Mouse (Mus musculus): ENCODE results near the gene Ctsw.
A peak's percentile ranks its signal among the peaks of the same experiment; 100 is the strongest.

The Ctsw gene

GRCm38 (mm10) chr19:5487768-5488550, 19.7 kb upstream of the Ctsw start, which contains the start of gene Mus81:
Mus81 (minus strand) TSS chr19:5488402.
- DNase-seq (ENCODE audit: low read depth): peak; percentile 98

GRCm38 (mm10) chr19:5486771-5487170, 18.5 kb upstream of the Ctsw start:
- no peak for DNase-seq (ENCODE audit: low read depth)

GRCm38 (mm10) chr19:5486286-5486685, 18.0 kb upstream of the Ctsw start:
- DNase-seq (ENCODE audit: low read depth): no peak

DNA sequence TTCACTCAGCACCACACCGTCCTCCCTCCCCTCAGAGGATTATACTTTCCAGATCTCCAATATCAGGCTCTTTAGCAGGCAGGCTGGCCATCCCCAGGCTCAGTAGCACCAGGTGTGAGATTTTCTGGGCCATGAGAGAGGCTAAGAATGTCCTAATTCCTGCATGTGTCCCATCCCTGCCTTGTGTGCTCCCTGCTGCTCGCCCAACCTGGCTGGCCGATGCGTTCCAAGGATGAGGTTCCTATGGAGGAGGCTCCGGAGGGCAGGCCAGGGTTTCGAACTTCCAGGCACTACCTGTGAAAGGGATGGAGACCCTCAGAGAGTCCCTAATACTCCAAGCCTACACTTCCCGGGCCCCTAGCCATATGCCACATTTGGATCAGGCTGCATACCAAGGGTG, 17.5 kb upstream of the Ctsw start:
- no peak for DNase-seq (ENCODE audit: low read depth)

DNA sequence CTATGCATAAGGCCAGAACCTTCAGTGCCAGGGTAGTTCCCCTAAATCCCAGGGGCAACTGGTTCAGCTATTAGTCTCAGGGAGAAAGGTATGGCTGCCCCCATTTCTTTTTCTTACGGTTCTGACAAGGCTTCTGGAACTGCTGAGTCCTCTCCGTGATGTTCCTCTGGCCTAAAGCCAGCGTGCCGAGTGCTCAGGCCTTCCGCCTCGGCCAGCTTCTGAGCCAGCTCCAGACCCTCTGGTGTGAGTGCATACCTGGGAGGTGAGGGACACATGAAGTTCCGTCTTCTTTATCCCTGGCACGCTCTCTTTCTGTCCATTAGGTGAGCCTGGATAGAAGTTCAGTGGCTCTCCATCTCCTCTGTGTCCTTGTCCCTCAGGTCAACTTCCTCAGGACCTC, 17.1 kb upstream of the Ctsw start:
- no peak for DNase-seq (ENCODE audit: low read depth)

GRCm38 (mm10) chr19:5484496-5484895, 16.2 kb upstream of the Ctsw start:
- DNase-seq (ENCODE audit: low read depth): no peak

DNA sequence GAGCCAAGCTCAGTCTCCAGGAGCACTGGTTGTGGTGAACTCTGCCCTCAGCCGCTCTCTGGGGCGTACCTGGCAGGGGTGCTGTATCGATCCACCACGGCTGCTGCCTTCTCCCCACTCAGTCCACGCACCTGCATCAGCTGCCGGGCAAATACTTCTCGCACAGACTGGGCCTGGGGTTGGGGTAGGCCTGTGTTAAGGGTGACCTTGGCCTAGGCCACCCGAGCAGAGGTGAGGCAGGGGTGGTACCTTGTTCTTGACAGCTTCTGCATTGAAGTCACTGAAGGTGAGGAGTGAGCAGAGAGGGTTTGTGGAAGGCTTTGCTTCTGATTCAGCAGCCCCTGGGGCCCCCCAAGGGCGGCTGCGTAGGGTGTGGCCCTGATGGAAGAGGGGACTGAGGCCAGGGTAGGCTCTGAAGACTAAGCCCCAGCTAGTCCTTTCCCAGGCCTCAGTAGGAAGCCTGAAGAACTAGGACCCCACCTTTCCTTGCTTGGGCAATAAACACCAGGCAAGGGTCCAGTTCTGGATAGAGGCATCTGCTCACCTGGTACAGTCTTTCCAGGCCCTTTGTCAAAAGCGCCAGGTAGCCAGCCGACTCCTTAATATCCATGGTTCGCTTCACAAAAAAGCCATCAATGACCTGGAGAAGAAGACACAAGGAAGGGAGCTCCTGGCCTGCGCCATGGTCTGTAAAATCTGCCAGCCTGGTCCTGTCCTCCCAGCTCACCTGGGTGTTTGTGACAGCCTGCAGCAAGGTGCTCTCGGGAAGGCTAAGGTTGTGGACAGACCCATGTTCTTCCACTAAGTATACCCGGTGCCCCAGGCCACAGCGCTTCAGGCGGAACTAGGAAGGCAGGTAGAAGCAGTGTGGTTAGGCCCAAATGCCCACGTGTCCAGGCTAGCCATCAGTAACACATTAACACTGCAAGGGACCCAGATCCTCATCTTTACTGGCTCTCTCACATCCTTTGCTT, 15.4 kb upstream of the Ctsw start:
- DNase-seq (ENCODE audit: low read depth): no peak

GRCm38 (mm10) chr19:5481398-5481797, 13.1 kb upstream of the Ctsw start:
- no peak for DNase-seq (ENCODE audit: low read depth)

- no peak for DNase-seq (ENCODE audit: low read depth)
Observed at GRCm38 (mm10) chr19:5480016-5480415, 11.7 kb upstream of the Ctsw start.

GRCm38 (mm10) chr19:5477668-5478300, 9.5 kb upstream of the Ctsw start:
- DNase-seq (ENCODE audit: low read depth): no peak

DNA sequence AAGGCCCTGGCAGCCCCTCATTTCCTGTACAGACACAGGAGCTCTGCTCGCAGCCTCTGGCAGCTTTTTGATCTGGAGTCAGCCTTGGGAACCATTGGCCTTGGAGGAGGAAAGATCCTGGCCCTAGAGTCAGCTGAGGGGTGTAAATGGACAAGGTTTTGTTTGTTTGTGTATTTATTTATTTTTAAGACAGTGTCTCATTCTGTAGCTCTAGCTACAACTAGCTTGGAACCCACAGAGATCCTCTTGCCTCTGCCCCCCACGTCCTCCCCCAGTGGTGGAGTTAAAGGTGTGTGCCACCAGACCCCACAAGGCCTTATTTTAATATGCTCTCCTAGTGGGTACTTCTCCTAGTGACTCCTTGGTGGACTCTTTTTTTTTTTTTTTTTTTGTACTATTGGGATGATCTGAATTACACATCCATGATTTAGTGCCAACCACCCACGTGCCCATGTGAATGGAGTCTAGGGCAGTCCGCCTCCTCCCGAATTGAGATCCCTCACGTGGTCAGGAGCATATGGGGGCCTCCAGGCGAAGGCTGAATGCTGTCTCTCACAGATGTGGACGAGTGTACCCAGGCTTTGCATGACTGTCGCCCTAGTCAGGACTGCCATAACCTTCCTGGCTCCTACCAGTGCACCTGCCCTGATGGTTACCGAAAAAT, 8.8 kb upstream of the Ctsw start:
- DNase-seq (ENCODE audit: low read depth): no peak

DNA sequence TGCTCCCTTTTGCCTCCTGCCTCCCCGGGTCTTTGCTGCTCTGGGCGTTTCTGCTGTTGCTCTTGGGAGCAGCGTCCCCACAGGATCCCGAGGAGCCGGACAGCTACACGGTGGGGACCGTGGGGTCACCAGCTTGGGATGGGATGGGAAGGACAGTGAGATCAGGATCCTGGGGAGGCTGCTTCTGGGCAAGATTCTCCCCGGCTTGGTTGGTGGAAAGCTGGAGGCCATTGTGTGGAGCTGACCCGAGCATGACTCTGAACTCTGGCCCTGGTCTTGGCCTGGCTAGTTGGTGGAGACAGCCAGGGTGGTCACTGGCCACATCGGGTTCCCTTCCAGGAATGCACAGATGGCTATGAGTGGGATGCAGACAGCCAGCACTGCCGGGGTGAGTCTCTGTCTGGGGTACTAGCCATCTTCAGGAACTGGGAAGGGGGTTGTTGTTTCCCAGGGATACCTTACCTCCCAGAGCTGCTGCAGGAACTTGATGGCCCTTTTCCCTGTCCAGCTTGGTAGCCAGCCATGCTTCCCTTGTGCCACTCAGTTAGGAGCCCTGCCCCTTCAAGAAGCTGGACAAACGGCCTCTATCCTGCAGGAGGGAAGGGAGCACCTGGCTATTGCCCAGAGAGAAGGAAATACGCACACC, 6.9 kb upstream of the Ctsw start:
- no peak for DNase-seq (ENCODE audit: low read depth)

- DNase-seq (ENCODE audit: low read depth): no peak
Observed at GRCm38 (mm10) chr19:5474281-5475068, 6.2 kb upstream of the Ctsw start.

- DNase-seq (ENCODE audit: low read depth): no peak
Observed at GRCm38 (mm10) chr19:5473720-5474119, 5.4 kb upstream of the Ctsw start, which contains the start of gene Efemp2. Efemp2 (plus strand) TSS chr19:5473954.

GRCm38 (mm10) chr19:5472857-5473256, 4.5 kb upstream of the Ctsw start:
- no peak for DNase-seq (ENCODE audit: low read depth)

DNA sequence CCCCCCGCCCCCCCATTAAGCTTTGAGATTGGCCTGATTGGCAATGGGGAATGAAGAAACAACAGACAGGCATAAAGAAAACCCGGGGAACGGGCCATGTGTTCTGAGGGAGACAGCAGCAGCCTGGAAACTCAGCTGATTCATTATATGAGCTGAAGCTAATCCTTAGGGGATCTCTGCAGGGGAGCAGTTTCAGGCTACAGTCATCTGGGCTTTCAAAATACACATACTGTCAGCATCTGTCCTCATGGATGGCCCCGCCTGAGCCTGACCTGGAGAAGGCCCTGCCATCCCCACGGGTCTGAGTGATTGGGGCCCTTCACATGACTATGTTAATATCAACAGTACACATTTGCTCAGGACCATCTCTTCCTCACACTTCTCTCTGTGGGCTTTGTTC, 3.5 kb upstream of the Ctsw start:
- DNase-seq (ENCODE audit: low read depth): no peak

DNA sequence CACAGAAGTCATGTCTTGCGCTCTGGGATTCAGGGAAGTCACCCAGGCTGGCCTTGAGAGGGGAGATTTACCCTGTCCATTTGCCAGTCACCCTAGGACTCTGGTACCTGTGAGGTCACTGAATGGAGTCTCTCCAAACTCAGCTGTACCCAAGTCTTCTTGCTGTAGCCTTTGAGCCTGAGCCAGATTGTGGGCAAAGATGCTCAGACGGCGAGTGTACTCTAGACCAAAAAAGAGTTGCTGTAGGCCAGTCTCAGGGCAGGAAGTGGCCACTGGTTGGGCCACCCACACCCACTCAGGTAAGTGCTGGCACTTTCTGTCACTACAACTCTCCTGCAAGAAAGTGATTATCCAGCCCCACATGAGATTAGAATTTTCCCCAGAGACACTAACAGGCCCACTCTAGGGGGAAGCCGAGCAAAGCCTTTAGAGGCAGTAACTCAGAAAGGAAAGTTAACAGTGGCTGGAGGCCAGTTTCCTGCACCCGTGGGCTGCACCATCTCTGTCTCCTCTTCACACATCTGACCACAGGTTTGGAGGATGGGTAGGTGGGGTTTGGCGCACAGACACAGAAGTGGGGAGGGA, 1.3 kb downstream of the Ctsw start:
- no peak for DNase-seq (ENCODE audit: low read depth)

DNA sequence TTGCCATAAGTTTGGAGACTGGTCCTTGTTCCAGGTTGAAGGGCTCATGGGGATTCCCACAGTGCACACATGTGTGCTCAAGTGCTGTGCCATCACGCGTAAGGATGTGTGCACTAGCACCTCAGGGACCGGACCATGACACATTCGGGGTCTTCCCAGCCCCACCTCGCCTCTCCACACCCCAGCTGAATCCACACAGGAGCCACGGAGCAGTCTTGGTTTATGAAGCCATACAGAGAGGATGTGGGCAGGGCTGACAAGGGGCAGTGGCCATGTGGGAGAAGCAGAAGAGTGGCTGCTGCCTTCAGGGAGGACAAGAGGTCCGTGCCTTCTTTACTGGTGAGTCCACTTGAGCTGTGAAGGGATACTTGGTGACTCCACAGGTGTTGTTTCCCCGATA, 3.3 kb downstream of the Ctsw start:
- DNase-seq (ENCODE audit: low read depth): no peak

- DNase-seq (ENCODE audit: low read depth): no peak
Observed at GRCm38 (mm10) chr19:5463791-5464562, 4.3 kb downstream of the Ctsw start.
